Mouse (Mus musculus): ENCODE measurements around the gene Tbc1d16. TPM values are rescaled to one million over a fixed set of nuclear protein-coding genes. Genes with fewer than 3 reads are reported as not detected.

Tbc1d16 gene
- total RNA-seq, 1 experiment from 2014 or later = 4.3 TPM

DNA sequence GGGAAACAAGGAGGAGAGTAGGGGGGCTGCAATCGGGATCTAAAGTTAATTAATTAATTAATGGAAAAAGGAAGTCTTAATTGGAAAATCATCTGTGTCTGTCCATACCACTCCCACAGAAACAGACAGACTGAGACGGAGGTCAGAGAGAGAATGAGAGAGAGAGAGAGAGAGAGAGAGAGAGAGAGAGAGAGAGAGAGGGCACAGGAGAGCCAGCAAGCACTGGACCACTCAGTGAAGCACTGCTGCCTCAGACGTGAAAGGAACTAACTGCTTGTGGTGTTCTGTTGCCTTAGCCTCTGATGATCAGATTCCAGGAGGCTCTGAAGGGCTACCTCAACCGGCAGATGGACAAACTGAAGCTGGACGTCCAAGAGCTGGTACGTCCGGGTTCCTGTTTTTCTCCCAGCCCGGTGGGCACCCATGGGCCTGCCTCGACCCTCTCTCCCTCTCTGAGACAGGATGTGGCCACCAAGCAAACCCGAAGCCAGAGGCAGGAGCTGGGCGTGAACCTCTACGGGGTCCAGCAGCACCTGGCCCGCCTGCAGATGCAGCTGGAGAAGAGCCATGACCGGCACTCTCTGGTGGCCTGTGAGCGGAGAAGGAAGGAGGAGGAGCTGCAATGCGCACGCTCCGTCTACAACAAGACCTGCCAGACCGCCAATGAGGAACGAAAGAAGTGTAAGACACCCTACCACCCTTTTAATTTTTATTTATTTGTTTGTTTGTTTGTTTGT, 9.4 kb upstream of the Tbc1d16 start:
- peak; percentile 68 for ATAC-seq (replicated peaks; ENCODE audit: low read depth, poor library complexity, severe bottlenecking)

DNA sequence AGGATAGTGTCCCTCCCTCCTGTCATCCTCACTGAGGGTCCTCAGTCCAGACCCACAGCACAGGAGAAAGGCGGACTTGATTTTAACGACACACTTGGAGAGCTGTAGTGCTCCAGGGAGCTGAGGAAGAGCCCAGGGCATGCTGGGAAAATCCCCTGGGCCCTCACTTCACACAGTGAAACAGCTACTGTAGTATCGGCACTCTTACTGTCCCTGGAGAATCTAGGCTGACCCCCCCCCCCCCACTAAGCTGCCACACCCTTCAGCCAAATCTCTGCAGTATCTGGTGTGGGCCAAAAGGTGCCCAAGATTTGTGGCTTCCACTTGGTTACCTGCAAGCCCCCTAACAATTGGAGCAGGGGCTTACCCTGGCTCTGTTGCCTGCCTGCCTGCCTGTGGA, 8.7 kb upstream of the Tbc1d16 start:
- ATAC-seq (replicated peaks; ENCODE audit: low read depth, poor library complexity, severe bottlenecking) = no peak

DNA sequence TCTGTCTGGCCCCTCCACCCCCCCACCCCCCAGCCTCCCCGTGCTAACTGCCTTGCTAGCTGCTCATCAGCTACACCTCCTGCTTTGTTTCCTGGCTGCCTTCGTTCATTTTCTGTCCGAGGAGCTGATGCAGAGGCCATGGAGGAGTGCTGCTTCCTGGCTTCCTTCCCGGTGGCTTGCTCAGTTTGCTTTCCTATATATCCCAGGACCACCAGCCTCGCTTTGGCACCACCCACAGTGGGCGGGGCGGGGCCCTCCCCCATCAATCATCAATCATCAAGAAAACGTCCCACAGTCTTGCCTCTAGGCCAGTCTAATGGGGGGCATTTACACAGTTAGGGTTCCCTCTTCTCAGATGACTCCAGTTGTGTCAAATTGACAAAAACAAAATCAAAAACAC, 8.1 kb upstream of the Tbc1d16 start:
- no peak for ATAC-seq (replicated peaks; ENCODE audit: low read depth, poor library complexity, severe bottlenecking)

DNA sequence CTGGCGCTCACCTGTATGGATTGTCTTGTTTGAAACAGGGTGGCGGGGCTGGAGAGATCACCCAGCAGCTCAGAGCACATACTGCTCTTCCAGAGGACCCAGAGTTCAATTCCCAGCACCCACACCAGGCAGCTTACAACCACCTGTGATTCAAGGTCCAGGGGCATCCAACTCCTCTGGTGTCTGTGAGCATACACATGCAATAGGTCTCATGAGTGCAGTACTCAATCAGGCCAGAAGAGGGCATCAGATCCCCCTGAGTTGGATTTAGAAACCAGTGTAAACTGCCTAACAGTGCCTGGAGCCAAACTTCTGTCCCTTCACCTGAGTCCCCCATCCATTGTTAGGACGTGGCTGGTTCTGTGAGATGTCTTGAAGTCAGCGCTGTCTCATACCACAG, 7.3 kb upstream of the Tbc1d16 start:
- ATAC-seq (replicated peaks; ENCODE audit: low read depth, poor library complexity, severe bottlenecking) = peak; percentile 67

DNA sequence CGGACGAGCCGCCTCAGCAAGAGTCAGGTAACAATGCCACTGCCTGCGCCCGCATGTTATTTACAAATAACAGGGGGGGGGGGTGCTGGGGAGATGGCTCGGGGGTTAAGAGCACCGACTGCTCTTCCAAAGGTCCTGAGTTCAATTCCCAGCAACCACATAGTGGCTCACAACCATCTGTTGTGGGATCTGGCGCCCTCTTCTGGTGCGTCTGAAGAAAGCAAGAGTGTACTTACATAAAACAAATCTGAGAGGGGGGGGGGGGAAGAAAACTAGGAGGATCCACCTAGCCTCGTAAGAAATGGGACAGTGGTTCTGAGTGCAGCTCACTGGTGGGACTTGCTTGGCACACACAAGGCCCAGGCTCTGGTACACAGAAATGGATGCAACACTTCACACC, 6.5 kb upstream of the Tbc1d16 start:
- no peak for ATAC-seq (replicated peaks; ENCODE audit: low read depth, poor library complexity, severe bottlenecking)

DNA sequence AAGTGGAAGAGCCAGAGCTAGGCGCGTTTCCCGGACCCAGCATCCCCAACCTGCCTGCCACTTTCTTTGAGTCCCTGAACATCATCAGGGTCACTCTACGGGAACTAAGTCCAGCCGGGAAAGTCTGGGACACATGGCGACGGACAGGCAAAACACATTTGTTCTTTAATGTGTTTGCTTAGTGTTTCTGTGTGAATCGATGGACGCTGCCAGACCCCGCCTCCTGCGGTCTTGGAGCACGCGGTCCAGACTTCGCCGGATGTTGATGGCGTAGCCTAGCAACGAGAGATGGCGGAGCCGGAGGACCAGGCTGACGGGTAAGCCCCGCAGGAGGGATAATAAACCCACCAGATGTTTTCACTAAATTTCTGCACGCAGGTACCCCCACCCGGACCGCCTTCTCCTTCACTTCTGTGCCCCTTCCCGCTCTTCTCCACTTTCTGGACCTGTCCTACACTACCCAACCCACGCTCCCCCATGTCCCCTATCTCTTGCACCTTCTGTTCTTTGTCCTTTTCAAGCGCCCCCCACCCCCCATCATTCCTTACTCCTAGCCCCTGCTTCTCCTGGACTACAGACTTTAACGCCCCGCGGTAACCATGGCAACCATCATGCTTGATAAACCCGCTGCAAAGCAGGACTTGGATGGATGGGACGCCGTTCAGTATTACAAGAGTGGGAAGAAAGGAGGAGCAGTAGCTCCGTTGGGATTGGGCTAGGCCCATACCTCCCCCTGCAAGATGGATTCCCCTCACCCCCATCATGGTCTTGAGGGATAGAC, 737 bp upstream of the Tbc1d16 start:
- ATAC-seq (replicated peaks; ENCODE audit: low read depth, poor library complexity, severe bottlenecking) = peak; percentile 77

DNA sequence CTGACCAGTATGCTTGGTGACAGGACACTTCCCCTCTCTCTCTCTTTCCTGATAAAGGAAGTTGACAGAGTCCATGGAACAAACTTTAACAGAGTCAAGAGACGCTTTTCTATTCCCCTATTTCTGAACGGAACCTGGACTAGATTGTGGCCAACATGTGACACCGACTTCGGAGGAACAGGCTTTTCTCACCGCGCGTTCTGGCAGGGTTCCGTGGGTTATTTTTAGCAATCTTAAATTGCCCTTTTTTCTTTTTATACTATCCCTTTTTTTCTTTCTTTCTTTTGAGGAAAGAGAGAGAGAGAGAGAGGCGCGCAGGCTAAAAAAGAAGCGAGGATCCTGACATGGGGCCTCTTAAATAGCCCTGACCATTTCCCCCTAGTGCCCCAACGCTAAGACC, 708 bp downstream of the Tbc1d16 start:
- ATAC-seq (replicated peaks; ENCODE audit: low read depth, poor library complexity, severe bottlenecking) = no peak

DNA sequence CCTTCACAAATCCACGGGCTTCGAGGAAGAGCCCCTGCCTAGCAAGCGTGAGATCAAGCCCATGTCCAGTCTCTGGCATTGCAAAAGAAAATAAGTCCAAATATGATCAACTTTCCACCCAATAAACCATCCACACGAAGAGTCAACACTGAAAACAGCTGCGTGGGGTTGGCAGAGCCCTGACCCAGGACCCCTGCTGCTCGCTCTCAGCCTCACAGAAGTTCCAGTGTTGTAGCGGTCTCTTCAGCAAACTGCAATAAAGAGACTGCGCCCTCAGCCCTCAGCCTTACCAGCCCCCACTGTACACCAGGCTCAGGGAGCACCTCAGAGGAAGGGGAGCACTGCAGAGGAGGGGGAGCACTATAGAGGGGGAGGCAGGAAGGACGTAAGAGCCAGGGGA, 2.7 kb downstream of the Tbc1d16 start:
- no peak for ATAC-seq (replicated peaks; ENCODE audit: low read depth, poor library complexity, severe bottlenecking)

DNA sequence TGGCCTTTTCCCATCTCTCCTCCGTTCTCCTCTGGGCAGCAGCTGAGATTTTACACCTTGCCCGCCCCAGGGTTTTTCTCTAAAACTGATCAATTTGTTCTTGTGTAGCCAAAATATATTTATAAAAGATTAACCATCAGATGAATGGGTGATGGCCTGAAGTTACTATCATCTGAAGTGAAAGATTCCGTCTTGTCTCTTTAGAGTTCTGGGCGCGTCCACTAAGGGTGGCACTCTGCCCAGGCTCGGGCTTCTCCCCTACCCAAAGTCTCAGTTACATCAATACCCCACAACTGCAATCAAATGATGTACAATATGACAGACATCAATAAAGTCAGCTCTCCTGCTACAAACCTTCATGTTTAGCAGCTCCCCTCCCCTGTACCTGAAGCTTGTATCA, 3.4 kb downstream of the Tbc1d16 start:
- no peak for ATAC-seq (replicated peaks; ENCODE audit: low read depth, poor library complexity, severe bottlenecking)

DNA sequence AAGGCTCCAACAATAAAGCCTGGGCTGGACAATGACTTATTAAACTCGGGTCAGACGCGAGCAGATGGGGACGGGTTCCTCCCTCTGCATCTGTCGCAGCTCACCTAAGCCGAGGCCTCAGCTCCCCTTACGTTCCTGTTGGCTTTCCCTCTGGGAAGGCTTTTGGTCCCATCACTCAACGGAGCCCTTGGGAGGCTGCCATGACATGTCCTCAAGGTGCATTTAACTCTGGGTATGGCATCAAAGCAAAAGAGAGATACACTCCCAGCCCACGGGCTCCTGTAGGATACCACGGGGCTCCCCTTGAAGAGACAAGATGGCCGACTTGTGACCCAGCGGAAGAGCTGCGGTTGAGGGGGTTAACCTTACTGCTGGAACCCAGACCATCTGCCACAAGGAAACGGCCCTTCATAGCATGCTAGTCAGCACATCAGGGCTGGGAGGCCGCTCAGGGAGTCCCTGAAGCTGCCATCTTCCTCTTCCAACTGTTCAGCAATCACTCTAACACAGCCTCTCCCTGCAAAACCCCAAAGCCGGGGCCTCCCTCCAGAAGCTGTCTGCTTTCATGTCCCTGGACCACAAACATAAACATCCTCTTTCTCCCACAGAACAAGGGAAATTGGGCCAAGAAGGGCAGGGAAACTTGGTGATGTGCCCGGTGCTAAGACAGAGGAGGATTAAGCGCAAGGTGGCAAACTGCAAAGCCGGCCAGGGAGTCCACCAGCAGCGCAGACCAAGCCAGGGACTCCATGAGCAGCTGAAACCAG, 5.0 kb downstream of the Tbc1d16 start:
- no peak for ATAC-seq (replicated peaks; ENCODE audit: low read depth, poor library complexity, severe bottlenecking)

DNA sequence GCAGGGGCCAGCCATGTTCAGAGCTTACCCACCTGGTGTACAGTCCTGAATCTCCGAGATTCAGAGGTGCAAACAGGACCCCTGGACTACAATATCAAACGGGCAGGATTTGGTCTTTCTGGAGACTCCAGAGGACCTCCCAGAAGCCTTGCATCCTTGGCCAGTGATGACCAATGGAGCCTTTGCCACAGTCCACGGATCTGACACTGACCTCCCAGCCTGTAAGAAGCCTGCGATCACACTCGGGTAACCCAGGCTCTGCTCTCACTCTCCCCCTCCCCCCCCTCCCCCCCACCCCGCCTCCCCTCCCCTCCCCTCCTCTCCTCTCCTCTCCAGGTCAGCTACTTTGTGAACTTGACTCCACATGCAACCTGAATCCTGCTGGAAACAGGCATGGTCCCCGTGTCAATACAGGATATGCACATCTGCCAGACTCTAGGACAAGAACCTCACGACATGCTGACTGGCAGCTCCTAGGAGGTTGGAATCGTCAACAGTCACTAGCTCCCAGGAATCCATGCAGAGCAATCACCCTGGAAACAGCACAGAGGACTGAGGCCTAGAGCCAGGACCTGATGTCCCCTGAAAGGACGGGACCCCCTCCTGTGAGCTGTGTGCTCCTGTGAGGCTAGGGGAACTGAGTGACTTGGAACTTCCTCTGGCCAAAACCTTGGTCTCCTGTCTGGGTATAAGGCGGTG, 6.3 kb downstream of the Tbc1d16 start:
- no peak for ATAC-seq (replicated peaks; ENCODE audit: low read depth, poor library complexity, severe bottlenecking)

DNA sequence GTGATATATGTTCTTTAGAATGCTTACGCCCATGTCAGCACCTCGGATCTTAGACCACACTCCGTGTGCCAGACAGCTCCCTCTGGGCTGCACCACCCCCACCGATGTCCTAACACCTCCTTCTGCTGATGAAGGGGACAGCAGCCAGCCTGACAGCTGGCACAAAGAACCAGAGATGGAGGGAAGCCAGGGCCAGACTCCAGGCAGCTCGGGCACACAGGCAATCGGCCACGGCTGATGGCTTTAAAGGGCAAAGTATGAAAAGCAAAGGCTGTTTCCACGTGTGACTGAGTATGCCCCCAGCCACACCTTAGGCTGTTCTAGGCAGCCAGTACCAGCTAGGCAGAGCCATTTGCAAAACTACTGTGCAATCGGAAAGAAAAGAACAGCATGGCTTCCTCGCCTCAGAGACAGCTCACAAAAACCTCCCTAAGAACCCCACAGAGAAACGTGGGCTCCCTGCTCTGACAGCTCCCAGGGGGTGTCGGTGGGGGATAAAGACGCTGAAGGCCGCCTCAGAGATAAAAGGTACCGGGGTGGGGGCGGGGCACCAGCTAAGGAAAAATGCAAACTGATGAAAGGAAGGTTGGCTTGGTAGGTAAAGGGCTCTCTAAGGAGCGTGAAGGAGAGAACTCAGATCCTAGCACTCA, 8.4 kb downstream of the Tbc1d16 start:
- ATAC-seq (replicated peaks; ENCODE audit: low read depth, poor library complexity, severe bottlenecking) = no peak

DNA sequence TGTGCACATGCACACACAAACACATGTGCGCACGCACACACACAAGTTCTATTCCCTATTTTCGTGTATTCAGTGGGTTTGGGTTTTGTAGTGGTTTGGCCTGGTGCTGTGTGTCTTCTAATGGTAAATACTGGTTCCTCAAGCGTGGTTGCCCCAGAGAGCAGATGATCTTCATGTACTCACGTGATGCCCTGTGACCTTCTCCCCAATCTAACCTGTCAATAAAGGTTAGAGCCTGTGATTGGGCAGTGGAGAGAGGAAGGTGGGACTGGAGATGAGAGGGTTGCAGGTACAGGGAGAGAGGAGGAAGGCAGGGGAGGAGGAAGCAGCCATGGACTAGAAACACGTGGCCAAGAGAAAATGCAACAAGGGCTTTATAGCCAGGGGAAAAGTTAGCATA, 10.4 kb downstream of the Tbc1d16 start:
- no peak for ATAC-seq (replicated peaks; ENCODE audit: low read depth, poor library complexity, severe bottlenecking)

DNA sequence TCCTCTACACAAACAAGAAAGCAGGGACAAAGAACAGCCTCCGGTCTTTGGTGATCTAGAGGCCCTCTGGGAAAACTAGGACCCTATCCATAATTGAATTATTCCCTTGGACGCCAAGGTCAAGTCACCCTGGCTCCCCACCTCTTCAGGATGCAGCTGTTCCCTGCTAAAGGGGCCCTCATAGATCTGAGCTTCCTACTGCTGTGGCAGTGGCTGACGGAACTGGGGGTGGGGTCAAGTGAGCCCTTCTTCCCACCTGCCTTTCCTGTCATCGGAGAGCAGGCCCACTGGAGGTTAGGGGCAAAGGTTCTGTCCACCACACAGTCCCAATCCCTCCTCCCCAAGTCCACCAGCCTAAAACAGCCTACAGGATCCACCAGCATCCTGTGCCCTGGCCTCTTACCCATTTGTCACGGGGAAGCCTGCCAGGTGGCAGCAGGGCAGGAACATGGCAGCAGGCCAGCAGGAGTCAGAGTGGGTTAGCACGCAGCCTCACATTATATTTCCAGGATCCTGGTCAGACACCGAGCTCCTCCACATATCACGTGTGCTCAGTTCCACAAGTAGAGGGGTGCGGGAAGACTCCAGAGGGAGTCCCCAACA, 12.3 kb downstream of the Tbc1d16 start:
- peak; percentile 11 for ATAC-seq (replicated peaks; ENCODE audit: low read depth, poor library complexity, severe bottlenecking)

DNA sequence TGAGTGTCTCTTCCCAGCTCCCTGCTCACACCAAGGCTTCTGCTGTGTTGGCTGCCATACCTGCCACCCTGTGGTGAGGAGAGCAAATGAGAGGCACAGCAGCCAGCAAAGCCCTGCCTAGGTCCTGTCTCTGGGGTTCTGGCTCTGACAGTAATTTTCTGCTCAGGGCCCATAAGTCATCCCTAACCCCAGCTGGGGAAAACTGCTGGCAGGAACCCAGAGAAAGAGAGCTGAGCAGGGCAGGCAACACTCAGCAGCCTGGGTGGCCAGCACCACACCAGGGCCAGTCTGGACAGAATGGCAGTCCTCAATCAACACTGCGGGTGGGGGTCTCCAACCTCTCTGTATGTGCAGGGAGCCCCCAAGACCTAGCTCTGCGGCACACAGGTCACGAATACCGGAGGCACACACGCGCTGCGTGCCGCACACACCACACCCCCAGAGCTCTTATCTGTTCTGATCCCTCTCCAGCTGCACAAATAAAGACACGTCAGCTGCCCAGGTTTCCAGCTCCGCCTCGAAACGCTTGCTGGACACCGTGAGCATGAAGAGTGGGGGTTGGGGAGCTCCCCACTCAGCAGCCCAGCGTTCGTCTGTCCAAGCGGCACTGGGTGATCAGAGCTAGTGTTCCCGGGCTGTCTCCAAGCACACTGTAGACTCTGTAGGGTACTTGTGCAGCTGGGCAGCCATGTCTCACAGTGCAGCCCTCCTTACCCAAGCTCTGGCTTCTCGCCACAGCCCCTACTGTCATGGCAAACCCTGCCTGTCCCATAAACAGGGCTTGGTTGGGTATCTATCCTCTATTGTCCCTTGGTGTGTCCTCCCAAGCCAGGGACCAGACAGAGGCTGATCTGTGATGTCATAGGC, 13.0 kb downstream of the Tbc1d16 start:
- peak; percentile 63 for ATAC-seq (replicated peaks; ENCODE audit: low read depth, poor library complexity, severe bottlenecking)

DNA sequence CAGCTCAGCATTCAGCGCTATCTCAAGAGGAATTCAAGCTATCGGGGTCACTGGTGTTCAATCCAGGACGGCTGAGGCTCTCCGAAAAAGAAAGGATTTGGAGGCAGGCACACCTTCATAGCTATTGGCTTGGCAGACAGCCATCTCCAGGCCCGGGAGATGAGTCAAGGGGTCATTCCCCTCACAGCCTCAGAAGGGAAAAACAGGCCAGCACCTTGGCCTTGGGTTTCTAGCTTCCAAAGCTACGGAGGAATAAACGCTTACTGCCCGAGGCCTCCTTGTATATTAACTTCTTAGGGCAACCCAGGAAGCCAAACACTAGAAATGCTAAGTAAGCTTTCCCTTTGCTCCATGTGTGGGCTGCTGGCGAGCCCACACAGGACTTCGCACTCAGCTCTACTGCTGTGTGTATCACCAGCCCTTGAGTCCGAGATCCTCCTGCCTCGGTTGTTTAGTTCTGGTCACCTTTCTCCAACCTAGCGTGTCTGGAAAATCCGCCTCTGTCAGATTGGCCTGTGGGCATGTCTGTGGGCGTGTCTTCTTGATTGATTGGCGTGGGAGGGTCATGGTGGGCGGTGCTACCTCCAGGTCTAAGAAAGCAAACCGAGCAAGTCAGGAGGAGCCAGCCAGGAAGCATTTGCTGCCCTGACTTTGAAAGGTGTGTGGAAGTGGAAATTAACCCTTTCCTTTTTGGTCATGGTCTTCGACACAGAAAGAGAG, 15.0 kb downstream of the Tbc1d16 start:
- no peak for ATAC-seq (replicated peaks; ENCODE audit: low read depth, poor library complexity, severe bottlenecking)

DNA sequence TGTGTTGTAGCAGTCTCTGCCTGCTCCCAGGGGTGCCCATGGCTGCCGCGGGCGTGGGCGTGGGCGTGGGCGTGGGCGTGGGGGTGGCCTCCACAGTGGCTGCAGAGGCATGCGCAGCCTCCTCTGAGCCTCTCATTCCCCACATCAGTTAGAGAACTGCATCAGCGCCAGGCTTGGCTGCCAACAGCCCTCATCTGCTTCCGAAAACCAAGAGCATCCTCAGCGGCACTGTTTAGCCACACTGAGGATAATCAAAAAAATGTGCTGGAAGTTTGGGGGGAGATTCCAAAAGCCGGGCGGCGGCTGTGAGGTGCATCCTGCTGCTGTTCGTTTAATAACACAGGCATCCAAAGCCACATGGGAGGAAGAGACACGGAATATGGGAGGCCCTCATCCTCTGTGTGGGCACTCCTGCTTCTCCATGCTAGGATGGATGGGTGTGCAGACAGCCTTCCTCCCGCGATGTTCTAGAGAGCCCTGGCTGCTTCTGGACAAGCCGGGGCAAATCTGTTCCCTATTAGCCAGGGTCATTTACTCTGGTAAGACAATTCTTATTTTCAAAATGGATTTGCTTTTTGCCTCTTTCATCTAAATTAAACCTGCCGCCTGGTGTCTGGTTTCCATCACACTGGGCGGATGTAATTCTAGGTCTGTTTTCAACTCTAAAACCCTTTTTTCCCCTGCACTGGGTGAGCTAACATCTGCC, 16.5 kb downstream of the Tbc1d16 start:
- no peak for ATAC-seq (replicated peaks; ENCODE audit: low read depth, poor library complexity, severe bottlenecking)
